Mouse (Mus musculus) lung, postnatal 0 days (tissue): Measurements from ENCODE around the gene Gm27029.
"Not testable (repeated sequence)": the region's sequence is repeated elsewhere in the genome, so short reads cannot be mapped to it uniquely, and the experiment has no call there.

Experiments
- CTCF ChIP-seq: IDR thresholded peaks from 2 replicates; pipeline ENCODE4 v1.5.1; 2016; ENCODE audit warnings: antibody characterized with exemption, mild to moderate bottlenecking
- EP300 ChIP-seq: IDR thresholded peaks from 2 replicates; pipeline ENCODE4 v1.6.1; 2016; ENCODE audit warnings: antibody characterized with exemption, mild to moderate bottlenecking, control low read depth

GRCm38 (mm10) chr11:101473686-101474085 is 49.1 kb upstream of the Gm27029 start:
- not testable (repeated sequence) for TF ChIP-seq EP300, CTCF
